Mouse (Mus musculus) retina, postnatal 7 days (tissue): ENCODE results near the gene 1700008O03Rik.

ENCODE experiments used
- DNase-seq: peaks from one replicate; pipeline ENCODE4 v3.0.0-alpha.2; 2012; ENCODE audit warnings: low read depth, low spot score

1700008O03Rik gene

GRCm38 (mm10) chr7:44375793-44376192, 9.8 kb downstream of the 1700008O03Rik start:
- no peak for DNase-seq

- DNase-seq: no peak
Measured at GRCm38 (mm10) chr7:44375207-44375606, 10.4 kb downstream of the 1700008O03Rik start.

GRCm38 (mm10) chr7:44374756-44375155, 10.9 kb downstream of the 1700008O03Rik start:
- DNase-seq: no peak

- DNase-seq: peak; percentile 72
Measured at GRCm38 (mm10) chr7:44373889-44374652, 11.5 kb downstream of the 1700008O03Rik start.

- no peak for DNase-seq
Measured at GRCm38 (mm10) chr7:44373460-44373859, 12.2 kb downstream of the 1700008O03Rik start.

GRCm38 (mm10) chr7:44372678-44373077, 12.9 kb downstream of the 1700008O03Rik start:
- DNase-seq: no peak

GRCm38 (mm10) chr7:44360792-44361301, 24.8 kb downstream of the 1700008O03Rik start:
- DNase-seq: no peak

GRCm38 (mm10) chr7:44359908-44360672, 25.5 kb downstream of the 1700008O03Rik start:
- DNase-seq: peak; percentile 84

- no peak for DNase-seq
Measured at GRCm38 (mm10) chr7:44358886-44359654, 26.6 kb downstream of the 1700008O03Rik start.

GRCm38 (mm10) chr7:44358012-44358411, 27.6 kb downstream of the 1700008O03Rik start:
- no peak for DNase-seq

- no peak for DNase-seq
Measured at GRCm38 (mm10) chr7:44357531-44357930, 28.1 kb downstream of the 1700008O03Rik start.

GRCm38 (mm10) chr7:44356590-44357481, 28.8 kb downstream of the 1700008O03Rik start:
- no peak for DNase-seq

GRCm38 (mm10) chr7:44355411-44355810, 30.2 kb downstream of the 1700008O03Rik start:
- no peak for DNase-seq

- DNase-seq: no peak
Measured at GRCm38 (mm10) chr7:44353601-44354340, 31.8 kb downstream of the 1700008O03Rik start.

GRCm38 (mm10) chr7:44352750-44353600, 32.6 kb downstream of the 1700008O03Rik start:
- DNase-seq: no peak

- DNase-seq: no peak
Measured at GRCm38 (mm10) chr7:44351881-44352749, 33.5 kb downstream of the 1700008O03Rik start.

GRCm38 (mm10) chr7:44350957-44351711, 34.5 kb downstream of the 1700008O03Rik start:
- peak; percentile 82 for DNase-seq
